Mouse (Mus musculus): ENCODE data around the gene Phf21b. TPM values are rescaled to one million over a fixed set of nuclear protein-coding genes. Genes with fewer than 3 reads are reported as not detected.

Phf21b gene
- total RNA-seq, 1 experiment from 2014 or later: 2.9 TPM

- ATAC-seq (replicated peaks; ENCODE audit: insufficient number of reproducible peaks, low FRiP score, low TSS enrichment, poor library complexity, severe bottlenecking): no peak
Observed at GRCm38 (mm10) chr15:84741573-84741972, 114.3 kb downstream of the Phf21b start.

GRCm38 (mm10) chr15:84738246-84738645, 117.6 kb downstream of the Phf21b start:
- ATAC-seq (replicated peaks; ENCODE audit: insufficient number of reproducible peaks, low FRiP score, low TSS enrichment, poor library complexity, severe bottlenecking): no peak

GRCm38 (mm10) chr15:84736994-84737346, 118.9 kb downstream of the Phf21b start:
- no peak for ATAC-seq (replicated peaks; ENCODE audit: insufficient number of reproducible peaks, low FRiP score, low TSS enrichment, poor library complexity, severe bottlenecking)

- ATAC-seq (replicated peaks; ENCODE audit: insufficient number of reproducible peaks, low FRiP score, low TSS enrichment, poor library complexity, severe bottlenecking): no peak
Observed at GRCm38 (mm10) chr15:84736346-84736993, 119.4 kb downstream of the Phf21b start.

Other genes starting within 250 kb of the Phf21b start
- gene Prr5, start 186.4 kb downstream of the Phf21b start, total RNA-seq (2017): 2.6 to 9.9 TPM (median 3.7 TPM) in 3 replicates
- not detected in 3 replicates for gene Arhgap8, start 136.0 kb downstream of the Phf21b start, total RNA-seq (2017)
- gene Gm29666, start 64.0 kb upstream of the Phf21b start, total RNA-seq (2017): 0.10 to 0.68 TPM (median 0.53 TPM) in 3 replicates
- gene Nup50, start 67.4 kb upstream of the Phf21b start, total RNA-seq (2017): 71.6 to 74.0 TPM (median 73.6 TPM) in 3 replicates
- 45.7 to 67.3 TPM (median 62.2 TPM) in 3 replicates for gene 5031439G07Rik, start 132.5 kb upstream of the Phf21b start, total RNA-seq (2017)
- gene Upk3a, start 161.1 kb upstream of the Phf21b start, total RNA-seq (2017): not detected in 3 replicates
- gene Fam118a, start 172.9 kb upstream of the Phf21b start, total RNA-seq (2017): 7.9 to 12.5 TPM (median 12.3 TPM) in 3 replicates